Mouse (Mus musculus): Measurements from ENCODE around the gene Atf6b.

DNA sequence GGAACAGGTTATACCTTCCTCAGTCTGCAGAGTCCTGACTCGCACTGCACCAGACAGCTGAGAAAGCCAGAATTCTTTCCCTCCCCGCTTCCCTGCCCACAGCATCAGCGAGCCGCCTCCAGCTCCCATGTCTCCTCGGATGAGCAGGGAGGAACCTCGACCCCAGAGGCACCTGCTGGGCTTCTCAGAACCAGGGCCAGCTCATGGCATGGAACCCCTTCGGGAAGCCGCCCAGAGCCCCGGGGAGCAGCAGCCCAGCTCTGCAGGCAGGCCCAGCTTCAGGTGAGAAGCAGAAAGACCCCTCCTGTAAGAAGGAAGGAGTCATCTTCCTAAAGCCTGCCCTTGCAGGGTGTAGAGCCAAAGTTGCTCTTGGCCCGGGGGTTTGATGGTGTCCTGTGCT is 5.6 kb downstream of the Atf6b start:
- no peak for TF ChIP-seq CTCF (IDR thresholded peaks at IDR 0.05; ENCODE audit: control insufficient read depth, insufficient read depth, insufficient replicate concordance, low read depth, low read length)
- no peak for TF ChIP-seq POLR2A (IDR thresholded peaks at IDR 0.05; ENCODE audit: control insufficient read depth, low read depth, low read length)
